Mouse (Mus musculus) CH12.LX (cell line): ENCODE results near the gene Lrrc73. TPM values are rescaled to one million over a fixed set of nuclear protein-coding genes. Genes with fewer than 3 reads are reported as not detected.

Experiments used
- DNase-seq: peaks from one replicate; pipeline ENCODE4 v3.0.0-alpha.2; 2013; ENCODE audit errors: extremely low read depth
- H3K27ac ChIP-seq: 2 replicates; pipeline ENCODE4 v1.5.1; 2012; ENCODE audit warnings: low read depth, mild to moderate bottlenecking, control low read depth, moderate library complexity; ENCODE audit not compliant: insufficient read depth
- H3K27me3 ChIP-seq: replicated peaks from 2 replicates; pipeline ENCODE3; 2012; ENCODE audit warnings: inconsistent platforms
- H3K36me3 ChIP-seq, 2 experiments: replicated peaks in 1 of 2; 2 replicates each; pipeline versions ENCODE3 to v1.6.1; 2012; ENCODE audit warnings: inconsistent platforms in 1 of 2, low read length in 1 of 2, mild to moderate bottlenecking in 1 of 2, mixed read lengths in 1 of 2, moderate library complexity in 1 of 2; ENCODE audit not compliant: control insufficient read depth in 1 of 2, insufficient read depth in 1 of 2
- H3K4me1 ChIP-seq, 2 experiments: 2 replicates each; pipeline ENCODE4 v1.6.1; 2012; ENCODE audit warnings: inconsistent platforms in 1 of 2, moderate library complexity in 1 of 2; ENCODE audit not compliant: insufficient read depth in 2 of 2, control insufficient read depth in 1 of 2
- H3K4me2 ChIP-seq: 2 replicates; pipeline ENCODE4 v1.6.1; 2012; ENCODE audit warnings: low read depth, mild to moderate bottlenecking, control low read depth; ENCODE audit not compliant: poor library complexity, insufficient read depth, severe bottlenecking
- H3K4me3 ChIP-seq, 3 experiments: fragments of 150-350 bp in 1 of 3; sonication (generic) in 1 of 3; replicated peaks in 1 of 3; 2 replicates each; pipeline versions ENCODE3 to v1.5.1; 2011 to 2012; ENCODE audit warnings: low read depth in 2 of 3, low read length in 2 of 3, mild to moderate bottlenecking in 2 of 3, moderate library complexity in 2 of 3, control low read depth in 1 of 3, improper control_type of control experiment in 1 of 3, inconsistent platforms in 1 of 3, mixed read lengths in 1 of 3; ENCODE audit not compliant: poor library complexity in 1 of 3
- H3K79me2 ChIP-seq: replicated peaks from 2 replicates; pipeline ENCODE4 v1.6.1; 2012; ENCODE audit warnings: mild to moderate bottlenecking, moderate library complexity; ENCODE audit not compliant: control insufficient read depth, poor library complexity, insufficient read depth, severe bottlenecking; ENCODE audit errors: extremely low read depth
- H3K9ac ChIP-seq: 2 replicates; pipeline ENCODE4 v1.6.1; 2012; ENCODE audit warnings: low read depth, mild to moderate bottlenecking, control low read depth, moderate library complexity; ENCODE audit not compliant: insufficient read depth
- H3K9me3 ChIP-seq: replicated peaks from 2 replicates; pipeline ENCODE3; 2012; ENCODE audit warnings: low read length, inconsistent platforms, mixed read lengths
- BHLHE40 ChIP-seq: IDR thresholded peaks from 2 replicates; pipeline ENCODE4 v1.6.1; 2011; ENCODE audit warnings: mild to moderate bottlenecking, low read depth, low read length, improper control_type of control experiment
- CHD1 ChIP-seq: IDR thresholded peaks from 2 replicates; pipeline ENCODE4 v1.6.1; 2012; ENCODE audit warnings: low read depth, low read length, improper control_type of control experiment, inconsistent platforms
- CHD2 ChIP-seq: IDR thresholded peaks from 2 replicates; pipeline ENCODE4 v1.6.1; 2011; ENCODE audit warnings: low read length, improper control_type of control experiment
- CTCF ChIP-seq, 2 experiments: IDR thresholded peaks in 1 of 2; conservative IDR thresholded peaks in 1 of 2; 2 replicates each; pipeline ENCODE4 v1.5.1; 2011 to 2012; ENCODE audit warnings: low read depth in 2 of 2, low read length in 2 of 2, improper control_type of control experiment in 1 of 2, inconsistent platforms in 1 of 2, mild to moderate bottlenecking in 1 of 2, moderate library complexity in 1 of 2
- E2F4 ChIP-seq: IDR thresholded peaks from 2 replicates; pipeline ENCODE4 v1.6.1; 2011; ENCODE audit warnings: low read depth, low read length, improper control_type of control experiment; ENCODE audit not compliant: insufficient replicate concordance
- ELF1 ChIP-seq: IDR thresholded peaks from 2 replicates; pipeline ENCODE4 v1.6.1; 2014; ENCODE audit warnings: low read depth, mild to moderate bottlenecking, inconsistent platforms, low read length, improper control_type of control experiment
- HCFC1 ChIP-seq: IDR thresholded peaks from 2 replicates; pipeline ENCODE4 v1.6.1; 2012; ENCODE audit warnings: low read depth, mild to moderate bottlenecking, inconsistent platforms, low read length, improper control_type of control experiment
- JUN ChIP-seq: IDR thresholded peaks from 2 replicates; pipeline ENCODE4 v1.6.1; 2011; ENCODE audit warnings: low read depth, mild to moderate bottlenecking, low read length, improper control_type of control experiment, moderate library complexity; ENCODE audit not compliant: insufficient read depth
- JUND ChIP-seq: conservative IDR thresholded peaks from 2 replicates; pipeline ENCODE4 v1.6.1; 2011; ENCODE audit warnings: low read depth, low read length, improper control_type of control experiment
- MAX ChIP-seq: IDR thresholded peaks from 2 replicates; pipeline ENCODE4 v1.6.1; 2011; ENCODE audit warnings: low read length, improper control_type of control experiment
- MAZ ChIP-seq: IDR thresholded peaks from 2 replicates; pipeline ENCODE4 v1.6.1; 2012; ENCODE audit warnings: low read depth, mild to moderate bottlenecking, inconsistent platforms, low read length, improper control_type of control experiment, moderate library complexity
- MYC ChIP-seq: IDR thresholded peaks from 2 replicates; pipeline ENCODE4 v1.6.1; 2011; ENCODE audit warnings: low read depth, mild to moderate bottlenecking, improper control_type of control experiment, low read length
- NELFE ChIP-seq: IDR thresholded peaks from 2 replicates; pipeline ENCODE4 v1.6.1; 2011; ENCODE audit warnings: low read depth, low read length, improper control_type of control experiment
- NRF1 ChIP-seq: IDR thresholded peaks from 2 replicates; pipeline ENCODE4 v1.6.1; 2014; ENCODE audit warnings: low read depth, mild to moderate bottlenecking, inconsistent platforms, low read length, improper control_type of control experiment, moderate library complexity
- PAX5 ChIP-seq: IDR thresholded peaks from 2 replicates; pipeline ENCODE4 v1.6.1; 2012; ENCODE audit warnings: low read length, inconsistent platforms, mixed read lengths
- RCOR1 ChIP-seq: conservative IDR thresholded peaks from 2 replicates; pipeline ENCODE4 v1.6.1; 2012; ENCODE audit warnings: low read depth, mild to moderate bottlenecking, inconsistent platforms, low read length, improper control_type of control experiment
- SMC3 ChIP-seq: IDR thresholded peaks from 2 replicates; pipeline ENCODE4 v1.6.1; 2011; ENCODE audit warnings: low read depth, low read length, improper control_type of control experiment
- TBP ChIP-seq: conservative IDR thresholded peaks from 2 replicates; pipeline ENCODE4 v1.6.1; 2011; ENCODE audit warnings: low read depth, low read length, improper control_type of control experiment
- UBTF ChIP-seq: IDR thresholded peaks from 2 replicates; pipeline ENCODE4 v1.6.1; 2012; ENCODE audit warnings: low read depth, mild to moderate bottlenecking, inconsistent platforms, low read length, improper control_type of control experiment, moderate library complexity
- USF1 ChIP-seq: IDR thresholded peaks from 2 replicates; pipeline ENCODE4 v1.6.1; 2014; ENCODE audit warnings: low read depth, mild to moderate bottlenecking, inconsistent platforms, low read length, improper control_type of control experiment
- USF2 ChIP-seq: conservative IDR thresholded peaks from 2 replicates; pipeline ENCODE4 v1.6.1; 2011; ENCODE audit warnings: low read depth, low read length, improper control_type of control experiment
- ZC3H11A ChIP-seq: IDR thresholded peaks from 2 replicates; pipeline ENCODE4 v1.6.1; 2012; ENCODE audit warnings: low read depth, mild to moderate bottlenecking, inconsistent platforms, low read length, improper control_type of control experiment
- ZKSCAN1 ChIP-seq: IDR thresholded peaks from 2 replicates; pipeline ENCODE4 v1.6.1; 2012; ENCODE audit warnings: low read depth, inconsistent platforms, low read length, improper control_type of control experiment, borderline replicate concordance
- ZMIZ1 ChIP-seq: IDR thresholded peaks from 2 replicates; pipeline ENCODE4 v1.6.1; 2012; ENCODE audit warnings: low read depth, mild to moderate bottlenecking, inconsistent platforms, low read length, improper control_type of control experiment
- ZNF384 ChIP-seq: IDR thresholded peaks from 2 replicates; pipeline ENCODE4 v1.6.1; 2012; ENCODE audit warnings: low read depth, low read length, improper control_type of control experiment, inconsistent platforms
- dilution Hi-C: fragments of 300-500 bp; cut with MboI; formaldehyde crosslinking; loops from 2 replicates; pipeline ENCODE4 v1.14.3; 2020; ENCODE audit warnings: low sequenced_read_pairs; ENCODE audit not compliant: extremely low pct_unique_long_range_greater_than_20kb, extremely low pct_ligation_motif_present
- in situ Hi-C: fragments of 300-500 bp; cut with MboI; formaldehyde crosslinking; loops from 3 replicates; pipeline ENCODE4 v1.14.3; 2019; ENCODE audit warnings: low sequenced_read_pairs, low pct_ligation_motif_present, low pct_unique_long_range_greater_than_20kb, mixed read lengths
- polyA plus RNA-seq: library from polyadenylated mRNA; unstranded; fragments of >175 nt; gene quantifications from 2 replicates; pipeline ENCODE4 v1.2.1, GENCODE M21; 2012; ENCODE audit warnings: low read depth; ENCODE audit not compliant: insufficient read length
- total RNA-seq, 2 experiments: library from RNA; depleted of rRNA; stranded (reverse); fragments of 300-350 nt in 1 of 2; fragments of >200 nt in 1 of 2; gene quantifications; 2 replicates each; pipeline ENCODE4 v1.2.3; 2012 to 2014

The Lrrc73 gene
- total and polyA plus RNA-seq, 3 experiments = 1.8 to 4.0 (median 3.6) TPM

- dilution Hi-C loops (no loop called here), in situ Hi-C loops (no loop called here)
- Histone ChIP-seq H3K9ac (no peak overlapping the region), H3K4me2 (no peak overlapping the region), H3K4me1 (peaks cover 7 to 16% of the 10 kb centered on the region in 2 experiments), H3K79me2 (peaks cover 22% of the 10 kb centered on the region), H3K4me3 (no peak overlapping the region), H3K36me3 (peaks cover 9 to 22% of the 10 kb centered on the region in 2 experiments), H3K9me3 (no peaks in the 10 kb centered on the region), H3K27ac (no peak overlapping the region), H3K27me3 (no peaks in the 10 kb centered on the region)
- TF ChIP-seq USF2 (no peak), MYC (no peak), TBP (no peak), ZC3H11A (no peak), MAX (no peak), ZMIZ1 (no peak), NELFE (no peak), E2F4 (no peak), ZKSCAN1 (no peak), CTCF (conservative IDR thresholded peaks at IDR 0.05 in 1 of 2, IDR thresholded peaks at IDR 0.05 in 1 of 2; ENCODE audit: low read depth in 2 of 2, low read length in 2 of 2) (no peak), SMC3 (no peak), USF1 (no peak), RCOR1 (no peak), HCFC1 (no peak), ZNF384 (no peak), BHLHE40 (no peak)
- DNase-seq = no peak
Observed at GRCm38 (mm10) chr17:46283911-46284310, 30.6 kb downstream of the Lrrc73 start.

- Histone ChIP-seq H3K9me3 (no peaks in the 10 kb centered on the region), H3K4me3 (no peak overlapping the region), H3K36me3 (peaks cover 4 to 16% of the 10 kb centered on the region in 2 experiments), H3K27ac (no peak overlapping the region), H3K4me2 (no peak overlapping the region), H3K4me1 (peaks cover 7 to 16% of the 10 kb centered on the region in 2 experiments), H3K9ac (no peak overlapping the region), H3K27me3 (no peaks in the 10 kb centered on the region), H3K79me2 (peaks cover 22% of the 10 kb centered on the region)
- DNase-seq = no peak
- dilution Hi-C loops (no loop called here), in situ Hi-C loops (no loop called here)
- no peak for TF ChIP-seq ZMIZ1
- TF ChIP-seq CHD2 = no peak
- no peak for TF ChIP-seq ELF1
- TF ChIP-seq NELFE = no peak
- no peak for TF ChIP-seq UBTF
- TF ChIP-seq ZNF384 = no peak
- TF ChIP-seq CHD1 = no peak
- no peak for TF ChIP-seq JUND
- no peak for TF ChIP-seq MAZ
- TF ChIP-seq NRF1 = no peak
- no peak for TF ChIP-seq BHLHE40
- no peak for TF ChIP-seq USF2
- no peak for TF ChIP-seq ZC3H11A
- no peak for TF ChIP-seq TBP
- TF ChIP-seq JUN = no peak
- TF ChIP-seq SMC3 = no peak
- TF ChIP-seq HCFC1 = no peak
- no peak for TF ChIP-seq PAX5
Observed at GRCm38 (mm10) chr17:46284653-46285052, 31.3 kb downstream of the Lrrc73 start.
